In the genomic region with DNA sequence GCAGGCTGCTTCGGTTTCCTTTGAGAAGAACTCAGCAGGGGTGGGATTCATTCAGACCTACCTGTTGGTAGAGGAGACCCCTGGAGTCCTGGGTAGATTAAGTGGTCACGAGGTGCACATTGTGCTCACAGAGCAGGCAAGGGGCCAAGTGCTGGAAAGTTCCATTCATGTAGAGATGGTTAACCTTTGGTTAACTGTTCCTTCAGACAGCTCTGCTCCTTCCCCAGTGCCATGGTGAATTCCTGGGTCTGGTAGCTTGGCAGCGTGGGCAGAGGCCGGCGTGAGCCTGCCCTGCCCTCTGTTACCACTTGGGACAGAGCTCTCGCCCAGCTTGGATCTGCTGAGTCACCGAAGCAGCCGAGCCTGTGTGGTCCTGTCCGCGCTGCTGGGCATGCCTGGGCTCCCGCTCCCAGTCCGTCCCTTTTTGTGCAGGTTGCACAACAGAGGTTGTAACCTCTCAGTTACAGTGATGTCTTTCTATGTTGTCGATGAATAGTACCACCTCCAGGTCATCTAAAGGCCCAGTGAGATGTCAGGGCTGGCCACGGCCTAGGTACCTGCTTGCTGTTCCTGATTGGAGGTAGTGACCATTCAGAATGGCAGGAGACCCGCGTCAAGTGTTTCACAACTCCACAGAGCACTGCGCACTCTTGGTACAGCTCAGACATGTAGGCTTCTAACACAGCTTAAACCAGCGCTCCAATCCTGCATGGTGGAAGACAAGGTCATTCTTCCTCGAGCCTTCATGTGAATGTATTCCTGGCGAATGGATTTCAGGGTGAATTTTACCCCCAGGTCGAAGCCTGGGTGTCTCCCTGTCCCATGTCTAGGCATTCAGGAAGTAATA, we compare ENCODE assay signal across 7 mouse cellular contexts. TPM values are rescaled to one million over a fixed set of nuclear protein-coding genes. Genes with fewer than 3 reads are reported as not detected.
DNase-seq lines count a peak whose midpoint lies in the region; ATAC-seq lines count a peak whose summit lies in the region.

No protein-coding gene starts in this region.

- H3K36me3 ChIP-seq in liver, embryonic 16.5 days (ENCODE audit: control insufficient read depth, insufficient read depth), result no peaks in the 10 kb centered on the region
- H3K36me3 ChIP-seq in intestine, embryonic 15.5 days, result no peaks in the 10 kb centered on the region

- H3K9me3 ChIP-seq in liver, embryonic 16.5 days (replicated peaks; ENCODE audit: control insufficient read depth, low read length), result no peaks in the 10 kb centered on the region
- H3K9me3 ChIP-seq in intestine, embryonic 15.5 days, result no peaks in the 10 kb centered on the region

- no peak overlapping the region for H3K4me3 ChIP-seq in liver, embryonic 16.5 days (ENCODE audit: low read depth, low read length)
- no peak overlapping the region for H3K4me3 ChIP-seq in intestine, embryonic 15.5 days (replicated peaks)

- H3K4me1 ChIP-seq in liver, embryonic 16.5 days (ENCODE audit: control insufficient read depth, low read depth, low read length), result no peaks in the 10 kb centered on the region
- 0 out of 2 replicates have a peak, but pooled peaks cover 9% of the 10 kb centered on the region for H3K4me1 ChIP-seq in intestine, embryonic 15.5 days (replicated peaks)

- peak; percentile 92 for ATAC-seq in common myeloid progenitor, adult 5-6 weeks (replicated peaks; ENCODE audit: low read depth, poor library complexity, severe bottlenecking)
- ATAC-seq in liver, embryonic 16.5 days (ENCODE audit: low read depth), result peak; percentile 86
- no peak for ATAC-seq in intestine, embryonic 15.5 days

- no peak overlapping the region for H3K27ac ChIP-seq in liver, embryonic 16.5 days (ENCODE audit: low read length)
- no peak overlapping the region for H3K27ac ChIP-seq in intestine, embryonic 15.5 days

- WGBS in liver, embryonic 16.5 days (ENCODE audit: insufficient replicate concordance), result 50% methylated on average over 21 of the region's 21 CpGs
- 83% methylated on average over 21 of the region's 21 CpGs for WGBS in intestine, embryonic 15.5 days

- DNase-seq in 3134 (ENCODE audit: extremely low read depth, insufficient read length, low spot score) (peak; percentile 86), 3T3-L1 (ENCODE audit: low read depth, low spot score) (peak; percentile 69)
- DNase-seq in heart, postnatal 4 days, result peak; percentile 42
- DNase-seq in retina, postnatal 1 day, result peak; percentile 57

- no peaks in the 10 kb centered on the region for H3K27me3 ChIP-seq in liver, embryonic 16.5 days (ENCODE audit: control insufficient read depth, insufficient read depth, low read depth, low read length)
- no peaks in the 10 kb centered on the region for H3K27me3 ChIP-seq in intestine, embryonic 15.5 days (replicated peaks)

- no peak overlapping the region for H3K9ac ChIP-seq in liver, embryonic 16.5 days (ENCODE audit: low read depth, low read length)
- H3K9ac ChIP-seq in intestine, embryonic 15.5 days, result no peak overlapping the region

- no peak overlapping the region for H3K4me2 ChIP-seq in liver, embryonic 16.5 days (ENCODE audit: low read depth, low read length)
- H3K4me2 ChIP-seq in intestine, embryonic 15.5 days (replicated peaks), result no peak overlapping the region

RNA-seq across cellular contexts. Expression of gene Arntl, which starts 53.3 kb away (rescaled TPM):
- total RNA-seq in common myeloid progenitor, adult 5-6 weeks (2017), result 6.4 and 9.0 TPM in 2 replicates
- 10 to 100 TPM in 1 of 2 experiments, 1 to 10 TPM in 1; 9.6 to 10.0 TPM for total RNA-seq in heart, postnatal 4 days (2021)
- 8.4 and 9.7 TPM in 2 replicates for polyA plus RNA-seq in liver, embryonic 16.5 days (2015; fragmentation: Nextera tagmentation; extraction: Ambion mirVana)
- polyA plus RNA-seq in intestine, embryonic 15.5 days (2015; fragmentation: Nextera tagmentation; extraction: Ambion mirVana), result 8.4 and 8.5 TPM in 2 replicates
